Mouse (Mus musculus) forebrain, embryonic 16.5 days (tissue): ENCODE measurements around the gene Snx29. TPM values are rescaled to one million over a fixed set of nuclear protein-coding genes. Genes with fewer than 3 reads are reported as not detected.

Source experiments
- ATAC-seq: fragments of 200-750 bp; cut with Nextera tagmentation; 2 replicates; pipeline ENCODE4 v1.8.0; 2017; ENCODE audit warnings: mild to moderate bottlenecking, moderate library complexity
- H3K27ac ChIP-seq: fragments of 300-500 bp; sonication (generic); 2 replicates; pipeline ENCODE4 v1.5.1; 2014; ENCODE audit warnings: low read length, control low read depth
- H3K27me3 ChIP-seq: fragments of 300-500 bp; sonication (generic); replicated peaks from 2 replicates; pipeline ENCODE4 v1.6.1; 2014; ENCODE audit warnings: low read length; ENCODE audit not compliant: control insufficient read depth, insufficient read depth
- H3K36me3 ChIP-seq: fragments of 300-500 bp; sonication (generic); 2 replicates; pipeline ENCODE4 v1.6.1; 2014; ENCODE audit not compliant: control insufficient read depth, insufficient read depth
- H3K4me1 ChIP-seq: fragments of 300-500 bp; sonication (generic); replicated peaks from 2 replicates; pipeline ENCODE4 v1.6.1; 2014; ENCODE audit warnings: low read length; ENCODE audit not compliant: control insufficient read depth, insufficient read depth
- H3K4me2 ChIP-seq: fragments of 300-500 bp; sonication (generic); 2 replicates; pipeline ENCODE4 v1.6.1; 2014; ENCODE audit warnings: mild to moderate bottlenecking, low read length, control low read depth
- H3K4me3 ChIP-seq: fragments of 300-500 bp; sonication (generic); replicated peaks from 2 replicates; pipeline ENCODE4 v1.5.1; 2014; ENCODE audit warnings: mild to moderate bottlenecking, low read length, control low read depth
- H3K9ac ChIP-seq: fragments of 300-500 bp; sonication (generic); replicated peaks from 2 replicates; pipeline ENCODE4 v1.6.1; 2014; ENCODE audit warnings: low read depth, low read length, control low read depth
- H3K9me3 ChIP-seq: fragments of 300-500 bp; sonication (generic); 2 replicates; pipeline ENCODE4 v1.6.1; 2016; ENCODE audit warnings: low read length; ENCODE audit not compliant: control insufficient read depth
- WGBS: fragments of 180-500 bp; shearing (Covaris S2); extraction: QIAGEN DNeasy Blood & Tissue Kit; methylation state at CpG from one replicate; pipeline ENCODE4 v1.1.7; 2014; 5-methylcytosine and 5-hydroxymethylcytosine counted together
- polyA plus RNA-seq: library from polyadenylated mRNA; unstranded; fragments of >200 nt; fragmentation: Nextera tagmentation; extraction: Ambion mirVana; gene quantifications from 2 replicates; pipeline ENCODE4 v1.2.1, GENCODE M21; 2015

Gene Snx29
- polyA plus RNA-seq, 1 experiment from 2014 or later, result 18.5 TPM

DNA sequence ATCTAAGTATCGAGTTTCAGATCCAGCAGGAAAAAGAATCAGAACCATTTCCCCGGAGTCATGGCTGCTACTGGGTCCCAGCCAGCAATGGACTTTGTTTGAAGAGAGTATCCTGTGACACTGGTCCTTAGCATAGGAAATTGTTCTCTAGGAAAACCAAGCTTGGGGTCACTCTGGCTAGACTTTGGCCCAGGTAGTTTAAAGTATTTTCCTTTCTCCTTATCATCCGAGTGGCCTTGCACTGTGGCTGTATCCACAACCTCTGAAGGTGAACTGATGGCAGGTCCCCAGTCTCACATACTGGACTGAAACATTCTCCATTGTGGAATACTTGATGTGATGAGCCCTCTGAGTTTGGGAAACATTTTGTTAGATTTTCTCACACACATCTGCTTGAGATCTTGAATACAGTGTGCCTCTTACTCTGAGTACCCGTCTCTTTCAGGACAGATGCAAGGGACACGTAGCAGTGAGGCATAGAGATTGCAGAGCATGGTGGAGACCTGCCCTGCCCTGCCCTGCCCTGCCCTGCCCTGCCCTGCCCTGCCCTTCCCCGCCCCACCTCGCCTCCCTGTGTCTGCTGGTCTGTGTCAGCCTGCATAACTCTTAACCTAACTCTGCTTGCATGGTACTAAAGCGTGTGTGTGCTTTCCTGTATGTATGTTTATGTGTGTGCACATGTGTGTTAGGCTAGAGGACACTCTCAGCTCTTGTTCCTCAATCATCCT is 104.3 kb downstream of the Snx29 start:
- Histone ChIP-seq H3K4me2 (no peak overlapping the region), H3K27me3 (no peaks in the 10 kb centered on the region), H3K4me3 (no peak overlapping the region), H3K36me3 (0 out of 2 replicates have a peak, but pooled peaks cover 2% of the 10 kb centered on the region), H3K9me3 (no peaks in the 10 kb centered on the region), H3K9ac (no peak overlapping the region), H3K4me1 (no peaks in the 10 kb centered on the region; the same call in 1 of the 2 replicates), H3K27ac (no peak overlapping the region)
- no peak for ATAC-seq
- WGBS, result 85% methylated on average over 8 of the region's 8 CpGs

DNA sequence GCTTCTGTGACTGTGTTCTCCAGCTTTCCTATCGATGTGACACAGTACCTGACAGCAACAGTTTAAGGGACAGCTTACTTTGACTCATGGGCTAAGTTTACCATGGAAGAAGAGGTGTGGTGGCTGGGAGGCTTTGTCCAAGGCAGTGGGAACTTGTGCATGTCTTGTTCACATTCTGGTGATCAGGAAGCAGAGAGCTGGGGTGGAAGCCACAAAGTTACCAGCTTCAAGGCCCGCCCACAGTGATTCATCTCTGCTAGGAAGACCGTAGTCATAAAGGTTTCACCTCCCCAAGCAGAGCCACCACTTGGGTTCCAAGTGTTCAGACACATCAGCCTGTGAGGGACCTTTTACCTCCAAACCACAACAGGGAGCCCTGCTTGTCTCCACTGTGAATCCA is 107.1 kb downstream of the Snx29 start:
- no peak overlapping the region for H3K4me2 ChIP-seq
- H3K4me3 ChIP-seq, result no peak overlapping the region
- no peaks in the 10 kb centered on the region for H3K27me3 ChIP-seq
- whole genome bisulfite sequencing, result 99% methylated on average over 3 of the region's 3 CpGs
- H3K27ac ChIP-seq, result no peak overlapping the region
- H3K36me3 ChIP-seq, result 0 out of 2 replicates have a peak, but pooled peaks cover 2% of the 10 kb centered on the region
- no peak overlapping the region for H3K9ac ChIP-seq
- no peak for ATAC-seq
- H3K4me1 ChIP-seq, result no peaks in the 10 kb centered on the region; the same call in 1 of the 2 replicates
- H3K9me3 ChIP-seq, result no peaks in the 10 kb centered on the region

- H3K4me3 ChIP-seq, result no peak overlapping the region
- H3K9ac ChIP-seq, result no peak overlapping the region
- H3K9me3 ChIP-seq, result no peaks in the 10 kb centered on the region
- 83% methylated on average over 6 of the region's 6 CpGs for WGBS
- no peak overlapping the region for H3K4me2 ChIP-seq
- no peaks in the 10 kb centered on the region for H3K27me3 ChIP-seq
- H3K4me1 ChIP-seq, result no peaks in the 10 kb centered on the region
- H3K27ac ChIP-seq, result no peak overlapping the region
- ATAC-seq, result no peak
- H3K36me3 ChIP-seq, result 0 out of 2 replicates have a peak, but pooled peaks cover 2% of the 10 kb centered on the region
Measured at GRCm38 (mm10) chr16:11430520-11430919, 107.8 kb downstream of the Snx29 start.

- Histone ChIP-seq H3K9ac (no peak overlapping the region), H3K36me3 (no peaks in the 10 kb centered on the region), H3K27me3 (no peaks in the 10 kb centered on the region), H3K4me3 (no peak overlapping the region), H3K4me1 (no peaks in the 10 kb centered on the region), H3K9me3 (no peaks in the 10 kb centered on the region), H3K4me2 (no peak overlapping the region), H3K27ac (no peak overlapping the region)
- ATAC-seq, result no peak
Measured at GRCm38 (mm10) chr16:11433779-11434178, 111.1 kb downstream of the Snx29 start.

- Histone ChIP-seq H3K27me3 (no peaks in the 10 kb centered on the region), H3K27ac (no peak overlapping the region), H3K9me3 (no peaks in the 10 kb centered on the region), H3K9ac (no peak overlapping the region), H3K4me2 (no peak overlapping the region), H3K36me3 (no peaks in the 10 kb centered on the region), H3K4me1 (no peaks in the 10 kb centered on the region), H3K4me3 (no peak overlapping the region)
- ATAC-seq, result no peak
- WGBS, result 86% methylated on average over 3 of the region's 3 CpGs
Measured at GRCm38 (mm10) chr16:11437641-11438040, 114.9 kb downstream of the Snx29 start.

GRCm38 (mm10) chr16:11439417-11439816 is 116.7 kb downstream of the Snx29 start:
- Histone ChIP-seq H3K9ac (no peak overlapping the region), H3K9me3 (no peaks in the 10 kb centered on the region), H3K27me3 (no peaks in the 10 kb centered on the region), H3K27ac (no peak overlapping the region), H3K4me3 (no peak overlapping the region), H3K4me2 (no peak overlapping the region), H3K36me3 (no peaks in the 10 kb centered on the region), H3K4me1 (no peaks in the 10 kb centered on the region)
- 89% methylated on average over 6 of the region's 6 CpGs for WGBS
- ATAC-seq, result no peak

DNA sequence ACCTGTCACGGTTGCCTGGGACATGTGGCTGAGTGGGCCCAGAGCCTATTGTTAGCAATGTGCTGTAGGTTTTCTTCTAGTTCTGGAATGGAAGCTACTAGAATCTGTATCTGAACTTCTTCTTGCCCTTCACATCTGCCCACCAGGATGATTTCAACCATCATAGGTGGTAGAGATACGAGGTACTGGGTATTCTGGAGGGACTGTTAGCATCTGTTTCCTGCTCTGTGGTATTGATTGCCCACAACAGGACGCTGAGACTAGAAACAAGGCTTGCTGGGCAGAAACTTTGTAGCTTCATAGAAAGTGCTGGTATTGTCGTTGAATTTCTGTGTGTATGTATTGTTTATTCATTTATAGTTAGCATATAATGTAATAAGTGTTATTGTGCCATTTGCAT is 118.9 kb downstream of the Snx29 start:
- Histone ChIP-seq H3K4me3 (no peak overlapping the region), H3K27ac (no peak overlapping the region), H3K4me2 (no peak overlapping the region), H3K36me3 (no peaks in the 10 kb centered on the region), H3K9ac (no peak overlapping the region), H3K27me3 (no peaks in the 10 kb centered on the region), H3K4me1 (no peaks in the 10 kb centered on the region), H3K9me3 (no peaks in the 10 kb centered on the region)
- 76% methylated on average over 4 of the region's 4 CpGs for WGBS
- no peak for ATAC-seq

DNA sequence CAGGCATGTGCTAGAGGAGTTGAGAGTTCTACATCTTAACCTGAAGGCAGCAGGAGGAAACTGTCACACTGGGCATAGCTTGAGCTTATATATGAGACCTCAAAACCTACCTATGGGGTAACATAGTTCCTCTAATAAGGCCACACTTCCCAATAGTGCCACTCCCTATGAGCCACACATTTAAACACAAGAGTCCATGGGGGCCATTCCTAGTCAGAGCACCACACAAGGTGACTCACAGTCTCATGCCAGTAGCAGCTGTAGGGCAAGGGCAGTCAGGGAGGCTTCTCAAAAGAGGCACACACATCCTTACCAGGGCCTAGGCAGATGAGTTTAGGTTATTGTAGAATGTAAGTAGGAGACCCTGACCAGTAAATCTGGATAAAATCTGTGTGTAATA is 119.8 kb downstream of the Snx29 start:
- Histone ChIP-seq H3K9ac (no peak overlapping the region), H3K4me3 (no peak overlapping the region), H3K27ac (no peak overlapping the region), H3K4me1 (no peaks in the 10 kb centered on the region), H3K9me3 (no peaks in the 10 kb centered on the region), H3K27me3 (no peaks in the 10 kb centered on the region), H3K36me3 (no peaks in the 10 kb centered on the region), H3K4me2 (no peak overlapping the region)
- no peak for ATAC-seq

DNA sequence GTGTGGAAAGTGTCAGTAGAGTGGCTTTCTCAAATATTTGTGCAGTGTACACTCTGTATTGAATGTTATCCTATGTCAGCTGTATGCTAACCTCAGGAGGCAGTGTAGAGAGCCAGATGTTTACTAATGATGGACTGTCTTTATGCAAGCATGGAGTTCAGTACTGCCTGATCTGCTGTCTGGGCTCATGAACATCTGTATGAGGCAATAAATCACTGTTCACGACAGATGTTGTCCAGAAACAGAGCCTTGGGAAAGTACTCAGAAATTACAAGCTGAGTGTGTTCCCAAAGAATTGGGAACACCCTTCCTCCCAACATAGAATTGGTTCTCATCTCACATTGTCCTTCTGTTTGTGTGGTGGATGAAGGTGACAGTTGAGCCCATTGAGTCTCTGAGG is 121.9 kb downstream of the Snx29 start:
- Histone ChIP-seq H3K4me2 (no peak overlapping the region), H3K4me3 (no peak overlapping the region), H3K9ac (no peak overlapping the region), H3K9me3 (no peaks in the 10 kb centered on the region), H3K36me3 (no peaks in the 10 kb centered on the region), H3K27me3 (no peaks in the 10 kb centered on the region), H3K4me1 (no peaks in the 10 kb centered on the region), H3K27ac (no peak overlapping the region)
- 82% methylated on average over 1 of the region's 1 CpGs for WGBS
- no peak for ATAC-seq

GRCm38 (mm10) chr16:11446977-11447376 is 124.3 kb downstream of the Snx29 start:
- ATAC-seq, result no peak
- no peak overlapping the region for H3K27ac ChIP-seq
- H3K4me1 ChIP-seq, result no peaks in the 10 kb centered on the region
- no peak overlapping the region for H3K4me2 ChIP-seq
- H3K36me3 ChIP-seq, result no peaks in the 10 kb centered on the region
- no peak overlapping the region for H3K4me3 ChIP-seq
- no peaks in the 10 kb centered on the region for H3K9me3 ChIP-seq
- no peak overlapping the region for H3K9ac ChIP-seq
- WGBS, result 92% methylated on average over 4 of the region's 4 CpGs
- no peaks in the 10 kb centered on the region for H3K27me3 ChIP-seq
